Mouse (Mus musculus) heart, embryonic 14.5 days (tissue): ENCODE data around the gene Nsl1. TPM values are rescaled to one million over a fixed set of nuclear protein-coding genes. Genes with fewer than 3 reads are reported as not detected.

Source experiments
- ATAC-seq: fragments of 200-750 bp; cut with Nextera tagmentation; 2 replicates; pipeline ENCODE4 v1.8.0; 2017; ENCODE audit warnings: low read depth, moderate TSS enrichment; ENCODE audit not compliant: insufficient number of reproducible peaks, insufficient read depth, low FRiP score
- H3K27ac ChIP-seq, 2 experiments: fragments of 200-500 bp in 1 of 2; fragments of 300-500 bp in 1 of 2; sonication (generic) in 1 of 2; replicated peaks in 1 of 2; 2 replicates each; pipeline ENCODE4 v1.5.1; 2012 to 2014; ENCODE audit warnings: low read depth in 2 of 2, low read length in 2 of 2, control low read depth in 1 of 2, mild to moderate bottlenecking in 1 of 2, mixed read lengths in 1 of 2; ENCODE audit not compliant: control insufficient read depth in 1 of 2, insufficient read depth in 1 of 2
- H3K27me3 ChIP-seq: fragments of 300-500 bp; sonication (generic); 2 replicates; pipeline ENCODE4 v1.6.1; 2014; ENCODE audit warnings: mild to moderate bottlenecking, low read length, control low read depth; ENCODE audit not compliant: control insufficient read depth, insufficient read depth
- H3K36me3 ChIP-seq: fragments of 300-500 bp; sonication (generic); 2 replicates; pipeline ENCODE4 v1.6.1; 2014; ENCODE audit warnings: mild to moderate bottlenecking, control low read depth, low read length, mixed read lengths; ENCODE audit not compliant: control insufficient read depth, insufficient read depth
- H3K4me1 ChIP-seq, 2 experiments: fragments of 200-500 bp in 1 of 2; fragments of 300-500 bp in 1 of 2; sonication (generic) in 1 of 2; 2 replicates each; pipeline ENCODE4 v1.6.1; 2012 to 2014; ENCODE audit warnings: low read length in 2 of 2, control low read depth in 1 of 2, mixed read lengths in 1 of 2; ENCODE audit not compliant: control insufficient read depth in 2 of 2, insufficient read depth in 2 of 2
- H3K4me2 ChIP-seq: fragments of 300-500 bp; sonication (generic); 2 replicates; pipeline ENCODE4 v1.6.1; 2014; ENCODE audit warnings: mild to moderate bottlenecking, low read length
- H3K4me3 ChIP-seq, 2 experiments: fragments of 200-500 bp in 1 of 2; fragments of 300-500 bp in 1 of 2; sonication (generic) in 1 of 2; 2 replicates each; pipeline ENCODE4 v1.5.1; 2012 to 2014; ENCODE audit warnings: low read length in 2 of 2, mild to moderate bottlenecking in 2 of 2, control low read depth in 1 of 2, low read depth in 1 of 2, moderate library complexity in 1 of 2; ENCODE audit not compliant: control insufficient read depth in 1 of 2, insufficient read depth in 1 of 2
- H3K9ac ChIP-seq: fragments of 300-500 bp; sonication (generic); 2 replicates; pipeline ENCODE4 v1.6.1; 2014; ENCODE audit warnings: mild to moderate bottlenecking, low read length
- H3K9me3 ChIP-seq: fragments of 300-500 bp; sonication (generic); 2 replicates; pipeline ENCODE4 v1.6.1; 2016; ENCODE audit warnings: low read length, control low read depth; ENCODE audit not compliant: control insufficient read depth
- WGBS: fragments of 180-500 bp; shearing (Covaris S2); extraction: QIAGEN DNeasy Blood & Tissue Kit; methylation state at CpG from one replicate; pipeline ENCODE4 v1.1.7; 2014; 5-methylcytosine and 5-hydroxymethylcytosine counted together
- polyA plus RNA-seq: library from polyadenylated mRNA; unstranded; fragments of >200 nt; fragmentation: Nextera tagmentation; extraction: Ambion mirVana; gene quantifications from 2 replicates; pipeline ENCODE4 v1.2.1, GENCODE M21; 2014

Nsl1 gene
- polyA plus RNA-seq, 1 experiment from 2014 or later = 12.9 TPM

DNA sequence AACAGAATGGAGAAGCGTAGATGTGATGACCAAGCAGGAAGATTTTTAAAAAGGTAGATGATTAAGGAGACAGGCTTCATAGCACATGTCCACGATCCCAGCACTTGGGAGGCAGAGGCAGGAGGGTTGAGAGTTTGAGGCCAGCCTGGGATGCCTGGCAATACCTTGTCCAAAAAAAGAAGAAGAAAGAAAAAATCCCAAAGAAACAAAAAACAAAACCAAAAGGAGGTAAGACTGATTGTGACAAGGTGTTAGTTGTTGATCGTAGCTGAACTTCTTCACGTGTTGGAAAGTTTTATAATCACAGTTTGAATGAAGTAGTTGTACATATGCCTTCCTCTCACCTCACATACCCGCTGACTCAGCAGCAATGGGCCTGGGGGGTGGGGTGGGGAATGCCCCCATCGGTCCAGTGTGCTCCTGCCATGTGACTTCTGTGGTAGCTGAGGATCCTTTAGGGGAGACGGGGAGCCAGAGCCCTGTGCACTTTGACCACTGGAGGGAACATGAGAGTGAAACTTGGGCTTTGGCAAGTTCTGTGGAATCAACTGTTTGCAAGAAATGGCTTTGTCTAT, 23.6 kb downstream of the Nsl1 start:
- no peak for ATAC-seq
- H3K27ac ChIP-seq = no peak overlapping the region
- no peak overlapping the region for H3K4me2 ChIP-seq
- peaks cover 41% of the 10 kb centered on the region for H3K36me3 ChIP-seq
- no peaks in the 10 kb centered on the region for H3K9me3 ChIP-seq
- H3K4me3 ChIP-seq = no peak overlapping the region
- H3K27me3 ChIP-seq = no peaks in the 10 kb centered on the region
- H3K9ac ChIP-seq = no peak overlapping the region
- H3K4me1 ChIP-seq = peaks cover 4 to 7% of the 10 kb centered on the region in 2 experiments; a peak in 2 of 4 replicates
- WGBS = 83% methylated on average over 7 of the region's 7 CpGs

DNA sequence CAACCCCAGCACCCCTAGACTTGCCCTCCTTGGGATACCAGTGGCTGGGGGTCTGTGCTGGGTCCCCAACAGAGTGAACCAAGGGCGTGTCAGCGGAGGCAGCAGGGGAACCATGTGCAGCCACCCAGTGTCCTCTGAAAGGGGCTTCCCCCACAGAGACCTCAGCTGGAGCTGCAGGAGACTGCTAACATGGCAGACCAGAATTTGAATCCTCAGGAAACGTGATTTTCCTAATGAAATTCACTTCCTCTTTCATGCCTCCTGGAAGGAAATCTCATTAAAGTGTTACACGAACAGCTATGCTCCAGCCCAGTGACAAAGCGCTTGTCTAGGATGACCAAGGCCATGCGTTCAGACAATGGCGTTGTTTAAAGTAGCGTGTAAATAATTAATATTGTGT, 24.1 kb downstream of the Nsl1 start:
- Histone ChIP-seq H3K9ac (no peak overlapping the region), H3K36me3 (peaks cover 35% of the 10 kb centered on the region), H3K9me3 (no peaks in the 10 kb centered on the region), H3K4me3 (no peak overlapping the region), H3K4me2 (no peak overlapping the region), H3K27ac (no peak overlapping the region), H3K27me3 (no peaks in the 10 kb centered on the region), H3K4me1 (peaks cover 4 to 7% of the 10 kb centered on the region in 2 experiments; a peak in 2 of 4 replicates)
- ATAC-seq = no peak
- WGBS = 78% methylated on average over 8 of the region's 8 CpGs

DNA sequence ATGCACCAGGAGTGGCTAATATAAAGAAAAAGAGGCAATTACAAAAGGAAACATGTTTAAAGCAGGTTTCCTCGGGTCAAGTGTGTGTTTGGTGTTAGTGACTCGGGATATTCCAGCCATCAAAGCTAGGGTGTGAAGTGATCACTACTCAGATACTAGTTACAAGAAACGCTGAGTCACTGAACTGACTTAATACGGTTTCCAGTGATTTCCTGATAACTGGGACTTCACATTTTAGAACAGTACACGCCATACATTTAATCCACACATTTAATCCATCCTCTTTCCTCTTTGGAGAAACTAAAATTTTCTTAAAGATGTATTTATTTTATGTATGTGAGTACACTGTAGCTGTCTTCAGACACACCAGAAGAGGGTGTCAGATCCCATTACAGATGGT, 25.1 kb downstream of the Nsl1 start:
- Histone ChIP-seq H3K9me3 (no peaks in the 10 kb centered on the region), H3K27me3 (no peaks in the 10 kb centered on the region), H3K9ac (no peak overlapping the region), H3K4me1 (peaks cover 4 to 9% of the 10 kb centered on the region in 2 experiments; a peak in 3 of 4 replicates), H3K36me3 (peaks cover 25% of the 10 kb centered on the region), H3K4me2 (no peak overlapping the region), H3K27ac (no peak overlapping the region), H3K4me3 (no peak overlapping the region)
- 81% methylated on average over 5 of the region's 5 CpGs for WGBS
- ATAC-seq = no peak

DNA sequence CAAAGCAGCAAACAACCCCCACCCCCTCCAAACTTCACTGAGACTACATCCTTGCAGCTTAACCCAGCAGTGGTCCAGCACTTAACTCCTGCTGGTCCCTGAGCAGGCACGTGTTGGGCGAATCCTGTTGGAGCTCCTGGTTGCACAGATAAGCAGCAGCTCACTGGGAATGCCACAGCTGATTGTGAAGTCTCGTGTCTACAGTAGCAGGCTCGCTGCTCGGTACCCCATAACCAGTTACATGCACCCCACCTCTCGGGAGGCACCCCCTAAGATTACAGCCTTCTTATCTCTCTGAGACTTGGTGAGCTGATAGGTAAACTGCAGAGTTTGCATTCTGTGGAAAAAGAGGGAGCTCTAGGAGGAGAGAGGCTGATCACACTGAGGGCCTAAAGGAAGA, 26.5 kb downstream of the Nsl1 start:
- Histone ChIP-seq H3K9ac (no peak overlapping the region; the same call in 1 of the 2 replicates), H3K36me3 (peaks cover 11% of the 10 kb centered on the region), H3K9me3 (no peaks in the 10 kb centered on the region), H3K4me2 (no peak overlapping the region), H3K27me3 (no peaks in the 10 kb centered on the region), H3K27ac (no peak overlapping the region), H3K4me1 (peaks cover 4 to 9% of the 10 kb centered on the region in 2 experiments; a peak in 3 of 4 replicates), H3K4me3 (no peak overlapping the region)
- WGBS = 18% methylated on average over 6 of the region's 6 CpGs
- ATAC-seq = no peak

DNA sequence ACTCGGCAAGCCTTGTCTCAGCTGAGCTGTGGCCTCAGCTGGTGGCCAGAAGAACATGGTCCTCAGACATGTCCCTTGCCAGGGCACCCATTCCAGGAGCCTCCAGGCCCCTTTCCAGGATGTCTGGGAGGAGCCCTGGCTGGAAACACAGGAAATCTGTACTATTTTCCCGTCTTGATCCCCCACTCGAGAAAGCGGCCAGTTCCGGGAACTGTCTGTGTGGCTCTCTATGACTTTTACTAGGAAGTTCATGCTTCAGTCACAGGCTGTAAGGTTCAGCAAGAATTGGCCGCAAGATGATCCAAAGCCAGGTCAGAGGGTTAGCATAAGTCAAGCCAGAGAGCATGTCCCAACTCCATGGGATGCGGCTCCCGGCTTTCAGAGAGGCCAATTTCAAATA, 29.2 kb downstream of the Nsl1 start:
- H3K27me3 ChIP-seq = no peaks in the 10 kb centered on the region
- H3K36me3 ChIP-seq = no peaks in the 10 kb centered on the region
- no peak overlapping the region for H3K9ac ChIP-seq
- WGBS = 63% methylated on average over 8 of the region's 8 CpGs
- no peak overlapping the region for H3K4me3 ChIP-seq
- ATAC-seq = no peak
- H3K27ac ChIP-seq = no peak overlapping the region
- H3K4me2 ChIP-seq = no peak overlapping the region
- no peaks in the 10 kb centered on the region for H3K9me3 ChIP-seq
- peaks cover 4 to 10% of the 10 kb centered on the region in 2 experiments for H3K4me1 ChIP-seq

DNA sequence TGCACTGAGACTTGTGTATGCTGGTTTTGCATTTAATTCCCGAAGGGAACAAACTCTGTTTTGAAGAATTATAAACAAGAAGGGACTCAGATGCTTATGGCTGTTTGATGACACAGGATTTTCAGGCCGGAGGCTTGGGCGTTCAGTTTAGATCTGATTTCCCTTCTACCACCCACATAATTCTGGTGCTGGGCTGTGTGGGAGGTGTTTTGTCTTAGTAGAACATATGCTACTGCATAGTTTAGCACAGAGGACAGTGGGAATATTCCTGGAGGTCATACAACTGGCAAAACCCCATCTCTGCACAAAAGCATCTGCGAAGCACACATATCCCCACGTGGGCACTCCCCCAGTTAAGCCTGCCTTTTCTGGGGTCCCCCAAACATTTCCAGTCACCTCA, 30.8 kb downstream of the Nsl1 start:
- H3K9ac ChIP-seq = no peak overlapping the region
- no peak overlapping the region for H3K4me3 ChIP-seq
- H3K36me3 ChIP-seq = no peaks in the 10 kb centered on the region
- peaks cover 5 to 16% of the 10 kb centered on the region in 2 experiments for H3K4me1 ChIP-seq
- no peak overlapping the region for H3K4me2 ChIP-seq
- no peak for ATAC-seq
- H3K9me3 ChIP-seq = no peaks in the 10 kb centered on the region
- WGBS = 71% methylated on average over 5 of the region's 5 CpGs
- H3K27me3 ChIP-seq = no peaks in the 10 kb centered on the region
- no peak overlapping the region for H3K27ac ChIP-seq

DNA sequence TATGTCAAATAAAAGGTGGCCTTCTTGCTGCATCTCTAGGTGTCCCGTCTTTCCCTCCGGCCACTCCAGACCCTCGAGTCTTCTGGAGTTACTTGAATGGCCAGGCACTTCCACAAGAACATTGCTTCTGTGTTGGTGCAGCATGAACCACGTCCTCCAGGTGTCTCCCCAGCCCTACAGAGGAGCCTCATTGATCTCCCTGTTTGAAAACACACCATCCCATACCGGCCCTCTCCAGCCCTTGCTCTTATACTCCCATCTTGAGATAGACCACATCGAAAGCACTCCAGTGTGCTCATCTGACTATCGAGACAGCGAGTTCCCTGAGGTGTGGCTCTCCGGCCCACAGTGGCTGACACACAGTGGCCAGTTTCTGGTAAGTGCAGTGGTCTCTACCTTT, 32.2 kb downstream of the Nsl1 start:
- Histone ChIP-seq H3K4me2 (no peak overlapping the region), H3K4me3 (no peak overlapping the region), H3K4me1 (peaks cover 4 to 11% of the 10 kb centered on the region in 2 experiments; a peak in 3 of 4 replicates), H3K9me3 (no peaks in the 10 kb centered on the region), H3K9ac (no peak overlapping the region), H3K36me3 (no peaks in the 10 kb centered on the region), H3K27ac (no peak overlapping the region), H3K27me3 (0 out of 2 replicates have a peak, but pooled peaks cover 3% of the 10 kb centered on the region)
- no peak for ATAC-seq
- WGBS = 62% methylated on average over 9 of the region's 9 CpGs
